Mouse (Mus musculus): ENCODE measurements around the gene Plpp7. TPM values are rescaled to one million over a fixed set of nuclear protein-coding genes. Genes with fewer than 3 reads are reported as not detected.

Plpp7 gene
- total RNA-seq (2021) = 10 to 100 TPM; 24.7 to 32.1 TPM

DNA sequence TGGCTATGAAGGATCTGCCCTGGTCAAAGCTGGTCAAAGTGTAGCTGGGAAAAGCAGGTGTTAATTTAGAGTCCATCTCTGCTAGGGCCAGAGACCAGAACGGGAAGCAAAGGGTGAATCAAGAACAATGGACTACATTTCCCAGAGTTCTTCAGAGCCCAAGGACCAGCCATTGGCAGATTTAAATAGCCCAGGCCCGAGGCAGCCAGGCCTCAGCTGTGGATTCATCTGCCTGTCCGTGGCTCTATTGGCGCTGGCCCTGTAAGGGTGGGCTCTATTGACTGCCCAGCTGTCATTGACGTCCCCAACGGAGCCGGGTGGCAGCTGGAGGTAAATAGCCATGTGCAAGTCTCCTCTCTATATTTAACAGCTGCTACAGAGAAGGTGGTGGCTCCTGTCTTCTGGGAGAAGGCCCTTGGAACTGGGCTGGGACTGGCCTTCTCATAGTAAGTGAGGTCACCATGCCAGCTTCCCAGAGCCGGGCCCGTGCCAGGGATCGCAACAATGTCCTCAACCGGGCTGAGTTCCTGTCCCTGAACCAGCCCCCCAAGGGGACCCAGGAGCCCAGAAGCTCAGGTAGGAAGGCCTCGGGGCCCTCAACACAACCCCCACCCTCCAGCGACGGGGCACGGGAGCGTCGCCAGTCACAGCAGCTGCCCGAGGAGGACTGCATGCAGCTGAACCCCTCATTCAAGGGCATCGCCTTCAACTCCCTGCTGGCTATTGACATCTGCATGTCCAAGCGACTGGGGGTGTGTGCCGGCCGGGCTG lies at the start of gene Plpp7:
Gene Plpp7, plus strand, starts transcription at position 178 of the 771 bp plus-strand sequence.
- DNase-seq = peak; percentile 67 to 80
- intact Hi-C loops (cut with DNase I) = no loop called here

DNA sequence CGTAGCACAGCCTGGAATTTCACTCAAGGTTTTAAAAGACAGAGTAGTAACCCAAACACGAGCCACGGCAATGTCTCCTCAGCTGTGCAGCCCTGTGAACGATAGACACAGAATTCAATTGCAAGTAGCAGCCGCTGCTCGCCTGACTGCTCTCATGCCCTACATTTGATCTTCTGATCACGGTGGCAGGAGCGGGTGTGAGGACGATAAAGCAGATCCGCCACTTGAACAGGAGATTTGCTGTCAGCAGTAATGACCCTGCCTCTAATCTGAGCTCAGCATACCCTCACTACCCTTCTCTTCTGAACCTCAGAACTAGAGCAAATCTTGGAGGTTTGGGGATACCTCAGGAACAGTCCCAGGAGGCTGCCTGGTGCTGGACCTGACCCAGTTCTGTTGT lies 49.3 kb upstream of the Plpp7 start:
- DNase-seq = no peak
- intact Hi-C loops (cut with DNase I) = no loop called here

DNA sequence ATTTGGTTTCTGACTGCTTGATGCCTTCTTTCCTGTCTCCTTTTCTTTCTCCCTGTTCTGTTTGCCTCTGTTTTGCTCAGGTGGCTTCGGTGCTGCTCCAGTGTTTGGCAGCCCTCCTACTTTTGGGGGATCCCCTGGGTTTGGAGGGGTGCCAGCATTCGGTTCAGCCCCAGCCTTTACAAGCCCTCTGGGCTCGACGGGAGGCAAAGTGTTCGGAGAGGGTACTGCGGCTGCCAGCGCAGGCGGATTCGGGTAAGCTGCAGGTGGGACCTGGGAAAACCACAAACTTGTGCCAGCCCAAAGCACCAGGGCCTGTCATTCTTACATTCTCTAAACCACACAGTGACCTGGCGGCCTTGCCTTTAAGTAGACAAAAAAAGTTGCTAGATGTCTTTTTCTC lies 48.0 kb upstream of the Plpp7 start:
- intact Hi-C loops (cut with DNase I) = no loop called here
- no peak for DNase-seq

DNA sequence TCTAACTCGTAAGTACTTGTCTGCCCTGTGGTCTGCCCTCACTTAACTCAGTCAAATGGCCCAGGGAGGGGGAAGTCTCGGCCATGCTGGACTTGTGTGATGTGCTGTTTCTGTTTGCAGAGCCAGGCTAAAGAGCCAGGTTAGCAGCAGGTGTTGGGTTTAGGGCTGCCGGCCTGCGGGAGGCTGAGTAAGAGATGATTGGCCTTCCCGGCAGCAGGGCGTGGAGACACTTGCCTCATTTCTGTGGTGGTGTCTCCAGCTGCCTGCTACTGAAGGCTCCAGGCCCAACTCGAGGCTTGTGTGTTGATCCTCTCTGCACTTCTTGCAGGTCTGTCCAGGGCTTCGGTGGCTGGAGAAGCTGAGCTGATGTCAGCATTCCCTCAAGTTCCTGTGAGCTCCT lies 43.5 kb upstream of the Plpp7 start:
- intact Hi-C loops (cut with DNase I) = no loop called here
- no peak for DNase-seq

DNA sequence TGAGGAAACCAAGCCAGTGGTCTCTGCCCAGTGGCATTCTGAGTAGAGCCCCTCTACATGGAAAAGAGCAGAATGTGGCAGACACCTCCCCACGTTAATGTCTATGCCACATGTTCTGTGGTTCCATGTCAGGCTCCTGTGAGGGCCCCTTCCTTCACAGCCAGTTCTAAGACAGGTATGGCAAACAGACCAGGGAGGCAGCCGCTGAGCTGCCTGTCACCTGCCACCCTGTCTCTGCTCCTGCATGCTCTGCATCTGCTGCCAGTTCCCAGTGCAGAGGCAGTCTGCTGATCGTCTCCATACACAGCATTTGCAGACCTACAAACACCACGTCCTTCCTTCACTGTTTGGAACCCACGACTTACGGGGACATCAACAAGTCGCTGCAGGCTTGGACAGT lies 42.9 kb upstream of the Plpp7 start:
- intact Hi-C loops (cut with DNase I) = no loop called here
- DNase-seq = no peak

DNA sequence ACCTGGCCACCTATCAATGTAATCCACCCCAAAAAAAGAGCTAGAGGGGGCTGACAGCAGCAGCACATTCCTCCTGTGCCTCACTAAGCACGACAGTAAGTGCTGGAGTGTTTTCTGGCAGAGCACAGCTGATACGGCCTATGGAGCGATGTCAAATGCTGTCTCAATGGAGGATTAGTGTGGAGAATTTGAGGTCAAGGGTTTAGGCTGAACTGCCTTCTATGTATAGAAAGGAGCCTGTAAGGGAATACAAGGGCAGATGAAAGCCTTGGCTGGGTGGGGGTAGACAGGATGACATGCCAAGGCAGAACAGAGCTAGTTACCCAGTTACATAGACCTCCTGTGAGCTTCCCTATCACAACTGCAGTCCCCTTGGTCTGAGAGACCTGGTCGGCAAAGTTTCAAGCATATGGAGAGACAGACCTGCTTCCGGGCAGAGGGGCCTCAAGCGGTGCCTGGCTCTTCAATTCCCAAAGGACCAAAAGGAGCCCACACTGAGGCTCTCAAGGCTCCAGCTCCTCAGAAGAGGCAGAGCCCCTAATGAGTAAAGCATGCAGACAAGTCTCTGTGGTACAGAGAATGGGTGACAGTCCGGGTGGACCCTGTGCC lies 39.9 kb upstream of the Plpp7 start:
- intact Hi-C loops (cut with DNase I) = no loop called here
- DNase-seq = no peak

DNA sequence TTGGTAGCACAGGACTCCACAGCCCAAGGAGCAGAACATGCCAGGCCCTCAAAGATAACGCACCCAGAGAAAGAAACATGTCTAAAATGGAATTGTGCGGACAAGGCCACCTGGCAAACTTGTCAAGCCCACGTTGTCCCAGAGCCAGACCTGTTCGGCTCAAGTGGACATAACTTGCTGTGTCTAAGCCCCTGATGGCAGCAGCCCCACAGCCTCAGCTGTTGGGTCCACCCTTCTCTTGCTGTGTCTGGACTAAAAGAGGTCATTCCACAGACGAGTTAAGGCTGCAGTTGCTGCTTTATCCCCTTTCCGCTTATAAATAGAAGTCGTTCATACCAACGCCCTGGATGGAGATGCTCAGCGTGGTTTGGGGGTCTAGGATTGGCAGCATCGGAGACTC lies 38.8 kb upstream of the Plpp7 start:
- intact Hi-C loops (cut with DNase I) = no loop called here
- DNase-seq = no peak

DNA sequence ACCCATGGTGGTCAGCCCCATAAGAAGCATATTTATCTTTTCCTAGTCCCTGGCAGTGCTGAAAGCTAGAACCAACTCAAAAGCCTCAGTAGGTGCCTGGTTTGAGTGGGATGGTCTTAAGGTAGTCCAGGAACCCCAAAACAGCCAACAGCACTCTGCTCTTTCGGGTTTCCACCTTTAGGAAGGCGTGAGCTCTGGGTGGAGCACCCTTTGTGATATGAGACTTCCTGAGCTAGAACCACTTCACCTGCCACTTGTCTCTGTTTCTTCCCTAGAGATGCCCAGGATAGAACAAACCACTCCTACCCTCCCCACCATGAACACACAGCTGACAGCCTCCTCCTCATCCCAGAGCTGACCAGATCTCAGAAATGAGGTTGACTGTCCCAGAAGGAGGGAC lies 38.0 kb upstream of the Plpp7 start:
- intact Hi-C loops (cut with DNase I) = no loop called here
- DNase-seq = no peak

DNA sequence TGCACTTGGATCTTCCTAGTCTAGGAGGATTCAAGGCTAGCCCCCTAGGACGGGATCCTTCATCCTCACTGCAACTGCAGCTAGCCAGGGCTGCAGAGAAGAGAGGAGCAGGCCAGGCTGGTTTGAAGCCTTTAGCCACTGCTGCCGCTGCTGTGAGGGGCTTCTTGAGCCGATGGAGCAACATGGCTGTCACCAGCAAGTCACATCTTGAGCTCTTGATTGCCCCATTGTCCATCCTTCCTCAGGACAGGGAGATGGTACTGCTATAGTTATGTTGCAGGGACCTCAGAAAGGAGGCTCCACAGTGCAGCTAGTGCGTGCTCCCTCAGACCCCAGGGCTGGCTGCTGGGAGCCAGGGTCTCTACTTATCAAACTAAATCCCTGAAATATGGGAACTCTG lies 37.5 kb upstream of the Plpp7 start:
- no peak for DNase-seq
- intact Hi-C loops (cut with DNase I) = no loop called here

DNA sequence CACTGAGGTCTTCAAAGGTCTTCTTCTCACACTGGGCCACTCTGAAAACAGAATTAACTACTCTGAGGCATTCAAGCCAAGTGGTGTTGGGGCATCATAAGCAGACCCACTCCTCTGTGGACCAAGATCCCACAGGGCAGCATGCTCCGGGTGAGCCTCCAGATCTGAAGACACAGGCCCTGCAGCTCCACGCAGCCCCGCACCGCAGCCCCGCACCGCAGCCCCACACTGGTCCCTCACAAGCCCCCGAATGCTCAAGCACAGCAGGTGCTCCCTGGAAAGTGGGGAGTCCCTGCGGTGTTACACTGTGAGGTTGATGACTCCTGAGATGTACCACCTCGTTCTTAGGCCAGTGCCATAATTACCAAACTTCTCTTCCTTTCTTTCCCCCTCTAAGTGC lies 37.1 kb upstream of the Plpp7 start:
- intact Hi-C loops (cut with DNase I) = no loop called here

DNA sequence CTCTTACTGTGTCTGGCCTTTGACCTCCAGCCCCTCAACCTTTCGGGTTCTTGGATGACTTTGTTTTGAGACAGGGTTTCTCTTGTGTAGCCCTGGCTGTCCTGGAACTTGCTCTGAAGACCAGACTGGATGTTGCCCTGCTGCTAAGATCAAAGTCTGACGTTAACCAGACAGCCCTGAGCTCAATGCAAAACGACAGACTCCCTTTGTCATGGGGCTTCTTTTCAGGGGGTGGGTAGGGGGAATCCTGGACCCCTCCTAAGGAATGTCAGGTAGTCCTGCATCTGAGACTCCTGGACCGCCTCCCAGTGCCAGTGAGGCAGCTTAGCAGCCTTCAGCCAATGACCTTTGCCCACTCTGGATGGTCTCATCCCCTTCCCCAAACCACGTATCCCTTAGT lies 36.6 kb upstream of the Plpp7 start:
- intact Hi-C loops (cut with DNase I) = no loop called here
- no peak for DNase-seq

More for the DNA sequence above, 37.1 kb upstream of the Plpp7 start:
- no peak for DNase-seq

DNA sequence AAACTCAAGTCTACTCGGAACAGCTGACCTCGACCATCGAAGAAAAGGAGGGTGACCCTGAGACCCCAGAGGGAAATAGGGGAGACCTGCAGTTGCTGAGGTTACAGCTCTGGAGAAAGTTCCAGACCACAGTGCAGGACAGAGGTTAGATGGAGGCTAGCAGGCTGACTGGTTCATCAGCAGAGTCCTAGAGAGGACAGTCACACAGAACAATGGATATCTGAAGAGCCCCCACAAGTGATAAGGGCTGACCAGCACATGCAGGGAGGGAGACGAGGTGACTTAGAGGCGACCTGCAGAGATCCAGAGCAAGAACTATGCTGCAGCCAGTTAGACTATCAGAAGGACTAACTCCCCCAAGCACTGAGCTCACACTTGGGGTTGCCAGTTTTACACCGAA lies 35.7 kb upstream of the Plpp7 start:
- no peak for DNase-seq

DNA sequence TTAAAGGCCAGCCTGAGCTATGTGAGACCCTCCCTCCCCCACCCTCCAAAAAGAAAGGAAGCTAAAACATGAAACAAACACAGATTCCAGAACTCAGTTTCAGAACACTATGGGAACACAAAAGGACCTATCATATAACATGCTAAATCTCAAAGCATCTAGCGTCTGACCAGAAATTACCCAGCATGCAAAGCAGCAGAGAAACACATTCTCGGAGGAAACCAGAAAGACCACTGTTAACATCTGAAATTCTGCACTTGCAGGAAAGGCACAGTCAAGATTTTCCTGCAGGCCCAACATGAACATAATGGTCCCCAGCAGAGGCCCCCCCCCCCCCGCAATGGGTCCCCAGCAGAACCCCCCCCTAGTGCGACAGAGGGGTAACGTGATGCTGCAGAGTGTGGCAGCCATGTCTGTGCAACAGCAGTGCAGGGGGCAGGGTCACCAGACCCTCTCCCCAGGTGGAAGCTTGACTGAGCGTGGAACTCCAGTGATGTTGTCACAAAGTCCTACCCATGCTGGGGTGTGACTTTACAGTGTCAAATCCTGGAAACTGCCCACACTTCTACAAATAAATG lies 35.0 kb upstream of the Plpp7 start:
- DNase-seq = no peak
- intact Hi-C loops (cut with DNase I) = no loop called here

More for the DNA sequence above, 35.7 kb upstream of the Plpp7 start:
- intact Hi-C loops (cut with DNase I) = no loop called here

DNA sequence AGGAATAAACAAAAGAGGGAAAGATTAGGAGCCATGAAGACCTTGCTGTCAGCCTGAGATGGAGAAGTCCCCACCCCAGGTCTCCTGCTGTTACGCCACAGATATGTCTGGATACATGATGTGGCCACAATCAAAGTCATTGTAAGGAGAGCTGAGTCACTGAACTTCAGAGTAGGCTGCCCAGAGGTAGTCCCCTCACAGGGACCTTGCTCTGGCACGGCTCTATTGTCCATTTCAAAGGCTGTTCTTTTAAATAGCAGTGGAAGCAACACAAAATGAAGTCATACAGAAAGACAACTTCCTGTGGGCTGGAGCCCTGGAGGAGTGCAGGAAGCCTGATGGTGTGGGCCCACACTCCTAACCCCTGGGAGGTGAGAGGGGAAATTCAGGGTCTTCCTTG lies 34.1 kb upstream of the Plpp7 start:
- intact Hi-C loops (cut with DNase I) = no loop called here
- no peak for DNase-seq

DNA sequence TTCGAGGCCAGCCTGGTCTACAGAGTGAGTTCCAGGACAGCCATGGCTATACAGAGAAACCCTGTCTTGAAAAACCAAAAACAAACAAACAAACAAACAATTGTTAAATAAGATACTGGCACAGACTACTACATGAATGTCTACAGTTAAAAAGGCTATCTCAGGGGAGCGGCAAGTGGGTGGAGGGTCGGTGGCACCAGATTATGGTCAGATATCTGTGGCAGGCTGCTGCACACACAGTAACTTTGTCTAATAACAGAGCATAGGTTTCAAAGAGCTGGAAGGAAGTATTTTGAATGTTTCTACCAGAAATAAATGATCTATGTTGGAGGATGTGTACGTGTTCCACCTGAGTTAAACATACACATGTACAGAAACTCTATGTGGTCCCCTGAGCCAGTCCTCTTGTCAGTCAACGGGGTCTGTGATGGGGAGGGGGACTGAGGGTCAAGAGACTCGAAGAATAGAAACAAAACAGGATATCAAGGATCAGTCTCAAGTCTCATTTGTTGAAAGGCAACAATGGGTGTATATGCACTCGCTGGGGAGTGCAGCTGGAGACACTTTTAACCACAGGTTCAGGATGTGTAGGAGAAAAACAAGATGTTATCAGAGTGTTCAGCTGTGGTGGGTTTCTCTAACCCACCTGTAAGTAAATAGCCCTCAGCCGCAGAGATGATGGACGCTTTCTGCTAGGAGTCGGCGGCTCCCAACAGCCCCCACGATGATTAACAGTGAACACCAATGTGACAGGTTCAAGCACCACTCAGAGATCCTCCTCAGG lies 33.4 kb upstream of the Plpp7 start:
- intact Hi-C loops (cut with DNase I) = no loop called here

DNA sequence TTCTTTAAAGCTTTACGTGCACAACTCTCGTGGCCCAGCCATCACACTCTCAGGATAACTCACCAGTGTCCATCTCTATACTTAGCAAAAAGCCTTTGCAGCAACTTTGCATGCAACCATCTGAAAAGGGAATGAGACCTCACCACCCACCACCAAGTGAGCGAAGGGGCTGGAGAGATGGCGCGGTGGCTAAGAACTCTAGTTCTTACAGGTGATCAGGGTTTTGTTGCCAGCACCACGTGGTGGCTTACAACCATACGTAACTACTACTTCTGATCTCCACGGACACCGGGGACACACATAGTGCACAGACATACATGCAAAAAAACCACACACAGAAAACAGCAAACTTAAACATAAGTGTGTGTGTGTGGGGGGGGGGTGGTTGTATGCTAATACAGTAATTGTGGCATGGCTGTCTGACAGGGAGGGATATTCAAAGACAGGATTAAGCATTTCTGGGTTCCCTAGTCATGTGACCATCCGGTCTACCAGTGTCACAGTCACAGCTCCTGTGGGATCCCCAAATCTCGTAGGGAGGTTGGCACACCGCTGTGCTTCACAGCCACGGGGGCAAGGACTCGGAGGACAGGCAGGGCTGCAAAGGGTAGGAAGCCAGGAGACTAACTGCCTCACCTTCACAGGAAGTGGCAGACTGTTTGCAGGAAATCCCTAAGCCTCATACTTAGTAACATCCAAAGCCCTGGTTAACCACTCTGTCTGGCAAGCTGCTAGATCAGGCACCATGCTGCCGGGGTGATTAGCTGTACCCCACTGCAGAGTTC lies 32.5 kb upstream of the Plpp7 start:
- intact Hi-C loops (cut with DNase I) = no loop called here
- DNase-seq = no peak

More for the DNA sequence above, 33.4 kb upstream of the Plpp7 start:
- DNase-seq = no peak

DNA sequence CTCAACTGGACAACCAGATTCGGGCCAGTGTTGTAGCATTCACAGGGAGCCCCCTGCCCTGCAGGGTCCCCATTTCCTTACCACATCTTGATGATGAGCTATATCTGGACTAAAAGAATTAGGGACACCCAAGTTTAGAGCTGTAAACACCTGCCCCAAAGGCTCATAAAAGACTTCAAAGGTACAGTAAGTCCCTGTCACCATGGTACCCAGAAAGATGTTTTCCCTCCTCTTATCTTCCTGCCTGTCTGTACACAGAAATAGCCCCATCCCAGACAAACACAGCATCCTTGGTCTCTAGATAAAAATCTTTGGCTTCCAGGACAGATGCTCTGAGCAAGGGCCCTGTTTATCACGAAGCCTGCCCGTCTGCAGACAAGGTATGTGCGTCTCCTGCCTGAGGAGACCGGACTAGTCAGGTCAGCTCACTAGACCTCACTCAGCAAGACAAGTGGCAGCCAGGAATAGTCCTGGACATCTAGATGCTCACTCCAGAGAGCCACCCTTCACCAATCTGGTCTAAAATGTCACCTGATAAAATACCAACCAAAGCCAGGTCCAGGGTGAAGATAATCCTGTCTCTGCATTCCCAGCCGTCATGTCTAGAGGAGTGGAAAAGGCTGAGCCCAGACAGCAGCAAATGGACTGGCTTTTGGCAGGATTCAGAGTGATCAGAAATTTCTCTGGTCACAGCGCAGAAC lies 31.7 kb upstream of the Plpp7 start:
- no peak for DNase-seq
- intact Hi-C loops (cut with DNase I) = no loop called here

DNA sequence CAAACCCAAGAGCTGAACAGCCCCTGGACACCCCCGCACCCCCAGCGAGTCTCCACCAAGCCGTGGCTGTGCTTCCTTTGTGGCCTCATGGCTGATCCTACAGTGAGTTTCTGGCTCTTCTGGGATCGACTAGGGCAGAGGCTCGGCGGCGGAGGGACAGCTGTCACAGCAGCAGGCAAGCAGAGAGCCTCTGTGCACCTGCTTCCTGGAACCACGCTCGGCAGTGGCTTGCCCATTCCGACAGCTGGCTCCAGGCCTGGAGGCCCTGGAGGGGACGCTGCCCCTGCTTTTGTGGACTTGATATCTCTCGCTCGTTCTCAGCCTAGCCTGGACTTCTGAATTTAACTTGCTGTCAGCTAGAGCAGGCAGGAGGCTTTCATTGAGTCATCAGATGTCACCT lies 30.4 kb upstream of the Plpp7 start:
- DNase-seq = no peak
- intact Hi-C loops (cut with DNase I) = no loop called here

DNA sequence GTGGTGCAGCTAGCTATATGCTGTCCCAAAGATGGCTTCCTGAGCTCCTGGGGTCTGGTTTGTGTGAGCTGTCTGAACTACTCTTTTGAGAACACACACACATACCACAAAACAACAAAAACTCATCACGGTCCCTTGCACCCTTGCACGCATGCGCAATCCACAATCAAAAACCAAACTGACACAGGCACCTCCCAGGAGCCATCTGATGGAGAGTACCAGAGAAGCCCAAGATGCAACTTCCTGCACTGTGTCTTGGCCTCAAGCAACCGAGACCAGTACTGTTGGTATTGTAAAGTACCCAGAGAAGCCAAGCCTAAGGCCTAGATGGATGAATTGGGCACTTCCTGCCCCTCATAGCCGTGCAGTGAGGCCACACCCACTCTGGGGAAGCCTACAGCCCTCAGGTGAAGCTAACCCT lies 29.9 kb upstream of the Plpp7 start:
- intact Hi-C loops (cut with DNase I) = no loop called here

DNA sequence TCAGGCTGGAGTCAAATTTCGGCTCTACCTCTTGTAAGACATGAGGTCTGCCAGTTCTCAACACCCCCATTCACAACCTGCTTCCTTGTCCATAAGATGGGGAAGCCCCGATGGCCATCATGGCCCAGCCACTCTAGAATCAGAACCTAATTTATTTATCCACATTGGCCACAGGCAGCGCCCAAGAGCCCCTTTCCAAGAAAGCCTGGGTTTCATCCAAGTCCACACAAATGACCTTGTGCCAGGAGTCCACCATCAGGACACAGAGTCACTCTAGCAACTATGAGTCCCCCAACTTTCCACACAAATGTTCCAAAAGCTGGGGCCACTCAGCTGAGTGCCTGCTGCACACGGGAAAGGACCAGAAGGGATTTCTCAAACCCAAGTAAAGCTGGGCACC lies 29.3 kb upstream of the Plpp7 start:
- DNase-seq = no peak
- intact Hi-C loops (cut with DNase I) = no loop called here

More for the DNA sequence above, 29.9 kb upstream of the Plpp7 start:
- no peak for DNase-seq

All from heart, postnatal 36 days (tissue).